Mouse (Mus musculus): ENCODE results near the gene N6amt1.

DNA sequence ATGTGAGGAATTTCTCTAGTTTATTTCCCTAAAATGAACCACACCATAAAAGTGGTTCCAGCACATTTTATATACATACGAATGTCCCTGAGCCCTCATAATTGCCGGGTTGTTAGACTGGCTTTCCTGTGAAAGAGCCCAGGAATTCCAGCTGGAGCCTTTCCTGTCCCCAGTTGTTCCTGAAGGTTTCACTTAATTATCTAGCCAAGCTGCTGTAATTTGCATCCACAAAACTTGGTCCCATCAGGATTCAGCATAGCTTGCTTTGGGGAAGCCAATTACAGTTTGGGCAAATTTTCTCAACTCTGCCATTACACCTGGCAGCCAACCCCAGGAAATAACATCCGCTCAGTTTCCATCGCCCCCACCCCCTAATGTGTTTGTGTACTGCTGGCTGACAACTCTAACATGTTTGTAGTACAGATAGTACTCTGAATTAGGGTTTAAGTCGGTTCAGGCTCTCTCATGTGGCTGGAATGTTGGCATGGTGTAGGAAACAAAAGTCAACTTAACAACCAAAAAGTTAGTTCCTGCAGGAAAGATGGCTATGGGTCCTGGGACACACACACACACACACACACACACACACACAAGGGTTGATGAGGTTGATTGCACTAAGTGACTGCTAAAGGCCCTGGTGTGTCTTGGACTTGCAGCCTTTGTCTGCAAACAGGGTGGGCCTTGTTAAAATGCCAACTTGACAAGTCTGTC lies 34.3 kb upstream of the N6amt1 start:
- TF ChIP-seq POLR2A (IDR thresholded peaks at IDR 0.05; ENCODE audit: extremely low read depth, insufficient read depth, low read length) (no peak), CTCF (IDR thresholded peaks at IDR 0.05; ENCODE audit: extremely low read depth, insufficient read depth, low read length) (no peak)
